Mouse (Mus musculus) NIH3T3 (cell line): ENCODE results near the gene Lhx8.

Experiments used
- DNase-seq: peaks from one replicate; pipeline ENCODE4 v3.0.0-alpha.2; 2012; ENCODE audit warnings: low read depth

Gene Lhx8

DNA sequence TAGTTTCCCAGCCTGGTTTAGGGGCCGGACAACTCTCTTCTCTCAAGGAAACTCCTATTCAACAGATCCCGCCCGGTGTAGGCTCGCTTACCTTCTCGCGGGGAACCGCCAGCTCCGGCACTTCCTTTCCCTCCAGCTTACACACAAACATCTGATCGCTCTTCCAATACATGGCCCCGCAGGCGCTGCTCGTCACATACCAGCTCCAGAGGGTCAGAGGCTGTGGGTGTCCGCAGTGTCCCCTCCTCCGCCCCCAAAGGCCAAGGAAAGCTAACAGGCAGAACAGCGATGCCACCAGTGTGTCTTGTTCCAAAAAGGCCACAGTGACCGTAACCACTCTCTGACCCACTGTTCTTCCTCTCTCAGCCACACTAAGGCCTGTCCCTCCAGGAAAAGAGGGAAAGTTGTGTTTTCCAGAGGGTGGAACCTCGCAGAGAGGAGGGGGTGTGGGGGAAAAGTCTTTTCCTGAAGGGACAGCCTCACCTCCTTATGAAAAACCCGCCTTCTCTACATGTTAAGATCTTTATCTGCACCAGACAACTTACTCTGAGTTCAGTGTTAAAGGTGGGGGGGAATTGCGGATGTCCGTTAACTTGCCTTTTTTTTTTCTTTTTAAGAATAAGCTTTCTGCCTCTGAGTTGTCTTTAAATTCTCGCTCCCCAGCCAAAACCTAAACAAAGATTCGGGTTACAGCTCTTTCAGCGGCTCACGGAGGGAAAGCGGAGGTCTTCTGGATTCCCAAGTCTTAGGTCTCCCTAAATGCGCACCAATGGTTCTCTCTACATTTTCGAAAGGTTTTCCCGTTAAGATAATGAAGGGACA lies at the start of gene Lhx8:
Lhx8 (minus strand) TSS at position 479 of the 822 bp plus-strand sequence.
- peak; percentile 55 for DNase-seq

DNA sequence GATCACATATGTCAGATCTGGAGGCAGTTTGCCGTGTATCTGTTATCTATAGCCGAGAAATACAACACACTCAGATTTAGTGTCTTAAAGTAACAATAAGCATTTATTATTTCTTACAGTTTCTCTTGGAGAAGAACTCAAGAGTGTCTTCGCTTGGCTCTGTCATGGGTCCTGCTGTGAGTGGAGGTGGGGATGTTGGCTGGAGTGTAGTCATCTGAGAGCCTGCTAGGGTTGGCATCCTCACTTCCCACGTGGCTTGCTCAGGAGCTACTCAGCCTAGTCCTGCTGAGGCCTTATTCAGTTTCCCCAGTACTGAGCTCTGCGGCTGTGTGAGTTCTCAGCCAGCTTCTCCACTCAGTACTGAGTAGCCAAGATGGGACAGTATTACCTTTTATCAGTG lies 43.1 kb upstream of the Lhx8 start:
- DNase-seq = peak; percentile 27

DNA sequence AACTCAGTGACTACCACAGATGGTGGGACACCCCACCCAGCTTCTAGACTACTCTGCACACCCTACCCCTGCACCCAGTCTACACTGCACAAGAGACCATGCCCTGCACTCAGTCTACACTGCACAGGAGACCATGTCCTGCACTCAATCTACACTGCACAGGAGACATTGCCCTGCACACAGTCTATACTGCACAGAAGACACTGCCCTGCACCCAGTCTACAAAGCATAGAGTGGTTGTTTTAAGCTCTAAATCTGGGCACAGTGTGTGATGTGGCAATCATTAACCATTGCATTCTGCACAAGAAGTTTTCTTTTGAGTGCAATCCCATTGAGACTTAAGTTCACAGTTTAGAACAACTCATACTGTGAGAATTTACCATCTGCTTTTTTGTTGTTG lies 42.2 kb upstream of the Lhx8 start:
- DNase-seq = peak; percentile 40

DNA sequence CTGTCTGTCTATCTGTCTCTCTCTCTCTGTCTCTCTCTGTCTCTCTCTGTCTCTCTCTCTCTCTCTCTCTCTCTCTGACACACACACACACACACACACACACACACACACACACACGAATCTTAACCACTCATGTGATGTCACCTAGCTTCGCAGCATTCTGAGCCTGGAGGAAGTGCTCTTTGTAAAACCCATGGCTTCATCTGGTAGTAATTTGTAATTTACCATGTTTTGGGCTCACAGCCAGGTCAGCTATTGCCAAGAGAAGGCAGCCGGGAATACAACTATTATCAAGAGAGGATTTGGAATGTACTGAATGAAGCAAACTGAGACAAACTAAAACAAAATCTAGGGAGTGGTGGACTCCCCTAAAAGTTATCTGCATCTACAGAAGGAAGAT lies 36.9 kb upstream of the Lhx8 start:
- DNase-seq = peak; percentile 95

DNA sequence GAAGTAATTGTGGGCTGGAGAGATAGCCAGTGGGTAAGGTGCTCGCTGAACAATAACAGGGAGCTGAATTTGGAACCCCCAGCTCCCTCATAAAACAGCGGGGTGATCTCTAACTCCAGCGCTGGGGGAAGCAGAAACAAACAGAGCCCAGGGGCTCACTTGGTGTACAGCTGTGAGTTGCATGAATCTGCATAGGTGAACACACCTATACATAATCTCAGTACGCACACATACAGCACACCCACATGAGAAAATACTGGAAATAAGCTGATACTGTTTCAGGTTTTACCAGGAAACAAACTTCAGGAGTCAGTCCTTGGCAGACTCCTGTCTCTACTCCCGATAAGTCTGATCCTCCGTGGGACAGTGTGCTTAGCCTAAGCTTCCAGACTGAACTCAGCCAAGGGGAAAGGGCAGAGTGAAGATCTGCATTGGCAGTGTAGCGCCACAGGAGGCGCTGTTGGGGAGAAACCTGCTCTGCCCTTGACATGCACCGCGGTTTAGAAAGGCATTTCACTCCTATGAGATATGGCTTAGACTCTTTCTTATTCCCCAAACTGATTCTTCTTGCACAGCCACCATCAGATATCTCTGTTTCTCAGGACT lies 34.2 kb upstream of the Lhx8 start:
- DNase-seq = peak; percentile 36

DNA sequence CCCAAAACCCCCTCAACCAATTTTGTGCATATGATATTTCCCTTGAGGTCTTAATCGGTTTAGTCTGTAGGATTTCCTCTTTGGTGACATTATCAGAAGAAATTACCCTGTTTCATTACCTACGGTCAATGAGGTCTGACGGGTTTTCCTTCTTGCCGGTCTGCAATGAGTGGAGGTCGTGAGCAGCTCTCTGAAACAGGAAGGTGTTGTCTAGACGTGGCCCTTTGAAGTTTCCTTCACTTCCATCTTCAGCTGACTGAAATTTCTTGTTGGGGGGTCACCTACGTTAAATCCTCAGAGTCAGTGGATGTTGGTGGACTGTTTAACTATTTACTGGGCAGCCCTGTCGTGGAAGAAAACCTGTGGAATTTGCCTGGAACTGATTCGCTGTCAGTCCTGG lies 33.0 kb upstream of the Lhx8 start:
- DNase-seq = no peak

DNA sequence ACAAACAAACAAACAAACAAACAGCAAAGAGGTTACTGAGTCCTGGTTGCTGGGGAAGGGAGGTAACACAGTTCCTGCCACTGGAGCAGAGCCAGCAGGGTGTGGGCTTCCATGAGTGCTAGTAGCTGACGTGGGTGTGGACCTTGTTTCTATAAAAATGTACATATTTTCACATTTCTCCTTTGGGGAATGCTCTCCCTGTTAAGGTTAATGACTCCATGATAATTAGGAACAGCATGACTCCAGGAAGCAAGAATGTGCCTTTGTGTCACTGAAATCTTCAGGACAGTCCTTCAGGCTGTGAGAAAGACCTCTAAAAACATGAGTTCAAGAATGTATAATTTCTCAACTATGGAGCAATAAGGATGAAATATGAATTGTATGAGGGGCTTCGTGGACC lies 28.8 kb upstream of the Lhx8 start:
- DNase-seq = no peak

DNA sequence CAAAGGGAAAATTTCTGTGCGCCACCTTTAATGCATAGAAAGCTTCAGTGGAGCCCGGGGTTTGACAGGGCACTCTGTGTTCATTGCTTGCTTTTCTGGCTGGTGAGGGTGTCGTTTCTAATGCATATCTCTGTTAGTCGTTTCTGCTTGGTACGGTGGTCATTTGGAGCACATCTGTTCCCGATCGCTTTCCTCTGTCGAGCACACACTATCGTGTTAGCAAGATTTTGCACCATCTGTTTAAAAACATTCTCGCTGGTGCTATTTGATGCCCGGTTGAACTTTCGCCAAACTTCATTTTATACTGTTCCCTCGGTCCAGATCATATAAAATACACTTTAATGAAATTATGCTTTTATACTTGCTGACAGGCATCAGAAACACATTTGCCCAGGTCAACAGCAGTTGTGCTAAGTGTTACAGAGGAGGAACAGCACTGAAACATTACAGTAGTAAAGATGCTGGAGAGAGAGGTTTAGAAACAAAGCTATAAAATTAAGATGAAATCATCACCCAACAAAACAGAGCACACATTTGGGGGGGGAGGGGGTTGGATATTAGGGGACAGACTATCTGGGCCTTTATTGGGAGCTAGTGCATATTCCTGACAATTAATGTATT lies 9.9 kb upstream of the Lhx8 start:
- no peak for DNase-seq

DNA sequence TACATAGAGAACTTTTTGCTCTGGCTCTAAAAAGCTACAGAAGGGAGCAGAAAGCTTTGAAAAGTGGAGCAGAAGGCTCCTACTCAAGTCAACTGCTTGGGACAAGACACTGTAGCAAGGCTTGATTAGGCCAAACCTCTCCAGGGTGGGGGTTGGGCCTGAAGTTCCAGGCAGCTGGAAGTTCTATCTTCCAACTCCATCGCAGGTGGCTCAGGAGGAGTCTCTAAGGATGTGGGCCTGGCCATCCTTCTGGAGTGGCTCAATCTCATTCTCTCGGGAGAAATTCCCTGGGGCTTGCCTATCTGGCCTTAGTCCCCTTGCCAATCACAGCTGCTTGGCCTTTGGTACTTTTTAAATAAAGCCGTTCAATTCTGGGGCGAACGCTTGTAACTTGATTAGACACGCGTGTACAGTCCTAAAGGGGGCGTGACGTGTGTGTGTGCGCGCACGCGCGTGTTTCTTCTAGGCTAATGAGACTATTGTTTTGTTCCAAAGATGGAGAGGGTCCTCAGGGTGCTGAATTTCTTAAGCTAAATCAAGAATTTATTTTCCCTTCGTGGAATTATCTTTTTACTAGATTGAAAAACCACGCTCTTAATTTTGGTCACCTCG lies 9.3 kb upstream of the Lhx8 start:
- no peak for DNase-seq

DNA sequence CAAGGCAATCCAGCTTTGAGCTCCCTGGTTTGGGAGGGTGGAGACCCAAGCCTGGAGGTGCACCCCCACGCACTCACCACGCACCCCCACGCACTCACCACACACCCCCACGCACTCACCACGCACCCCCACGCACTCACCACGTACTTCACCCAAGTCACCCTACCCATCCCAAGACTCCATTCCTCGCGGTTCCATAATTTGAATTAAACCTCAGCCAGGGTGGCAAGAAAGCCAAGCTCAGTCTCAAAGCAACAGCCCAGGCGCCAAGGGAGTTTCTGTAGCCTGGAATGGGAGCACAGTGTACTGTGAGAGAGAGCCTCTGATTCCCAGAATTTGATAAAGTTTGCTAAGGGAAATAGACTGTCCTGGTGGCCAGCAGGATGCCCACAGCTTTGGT lies 4.3 kb upstream of the Lhx8 start:
- DNase-seq = no peak

DNA sequence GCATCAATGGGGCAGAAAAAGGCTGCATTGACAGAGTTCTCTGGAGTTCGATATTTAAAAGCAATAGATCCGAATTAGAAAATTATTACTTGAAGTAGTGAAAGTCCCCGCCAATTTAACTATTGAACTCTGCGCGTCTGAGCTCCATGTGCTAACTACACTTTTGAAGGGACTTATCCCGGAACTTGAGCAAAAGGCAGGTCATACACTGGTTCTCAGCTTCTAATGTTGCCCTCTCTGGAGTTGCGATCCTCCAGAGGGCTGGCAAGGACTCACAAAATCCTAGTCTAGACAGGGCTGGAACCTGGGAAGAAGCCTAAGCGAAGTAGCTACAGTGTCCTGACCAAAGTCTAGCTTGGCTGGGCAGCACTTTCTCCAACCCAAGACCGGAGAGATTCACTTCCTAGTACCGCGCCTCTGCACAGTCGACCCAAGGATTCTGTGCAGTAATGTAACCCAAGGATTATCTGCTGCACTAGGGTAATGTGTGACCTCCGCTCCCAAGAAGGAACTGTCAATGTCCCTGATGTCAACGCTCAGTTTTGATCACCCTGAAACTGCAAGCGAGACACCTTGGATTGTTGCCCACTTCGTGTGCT lies 3.0 kb upstream of the Lhx8 start:
- no peak for DNase-seq

DNA sequence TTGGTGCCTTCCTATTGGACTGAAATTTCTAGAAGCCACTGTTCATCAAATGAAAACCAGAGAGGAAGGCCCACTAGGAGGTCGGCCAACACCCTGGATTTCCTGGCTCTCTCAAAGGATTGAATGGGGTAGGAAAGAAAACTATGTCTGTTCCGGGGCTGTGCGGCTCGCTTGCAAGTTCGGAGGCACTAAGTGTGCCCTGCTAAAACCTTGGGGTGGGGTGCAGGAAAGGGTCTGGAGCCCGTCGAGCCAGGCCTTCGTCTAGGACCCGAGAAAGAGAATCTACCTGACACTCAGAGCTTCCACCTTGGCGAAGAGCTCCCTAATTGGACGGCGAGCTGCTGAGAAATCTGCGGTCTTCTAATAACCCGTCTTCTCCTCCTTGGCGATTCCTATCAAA lies 2.5 kb upstream of the Lhx8 start:
- DNase-seq = no peak

DNA sequence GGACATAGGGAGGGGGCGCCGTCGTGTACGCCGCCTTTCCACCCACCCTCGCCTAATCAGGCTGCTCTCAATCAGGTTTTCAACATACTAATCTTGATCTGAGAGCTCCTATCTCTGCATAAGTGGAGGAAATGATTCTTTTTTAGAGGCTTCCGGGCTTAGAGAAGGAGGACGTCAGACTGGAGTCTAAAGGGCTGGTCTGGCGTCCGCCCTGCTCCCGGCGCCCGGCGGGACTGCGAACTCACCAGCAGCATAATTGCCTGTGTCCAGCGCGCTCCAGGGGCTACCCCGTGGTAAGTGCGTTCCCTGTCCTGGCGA lies 1.7 kb upstream of the Lhx8 start:
- peak; percentile 21 for DNase-seq

DNA sequence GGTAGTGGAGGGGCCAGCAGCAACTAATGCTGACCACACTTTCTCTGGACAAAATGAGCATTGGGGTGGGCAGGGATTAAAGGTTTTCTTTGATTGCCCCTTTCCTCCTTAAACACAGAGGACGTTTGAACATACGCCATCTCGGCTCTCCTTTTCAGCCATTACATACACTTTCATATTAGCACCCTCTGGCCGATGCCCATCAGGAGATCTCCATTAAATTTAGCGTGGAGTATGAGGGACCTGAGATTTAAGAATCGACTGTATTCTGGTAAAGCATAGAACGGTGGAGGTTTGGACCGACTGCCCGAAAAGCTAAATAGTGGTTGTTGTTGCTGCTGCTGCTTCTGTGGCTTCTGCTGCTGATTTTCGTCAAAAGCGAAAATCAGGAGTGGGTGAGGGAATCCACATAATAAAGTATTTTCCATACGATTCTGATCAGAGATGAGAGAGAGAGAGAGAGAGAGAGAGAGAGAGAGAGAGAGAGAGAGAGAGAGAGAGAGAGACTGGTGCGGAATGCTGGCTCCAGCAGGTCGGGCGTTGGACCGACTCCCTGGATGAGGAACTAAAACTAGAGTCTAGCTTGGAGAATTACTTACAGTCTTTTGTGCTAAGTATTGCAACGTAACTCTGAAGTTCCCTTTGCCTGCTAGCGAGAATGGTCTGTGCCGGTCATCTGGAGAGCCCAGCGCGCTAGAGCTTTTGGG lies 1.2 kb upstream of the Lhx8 start:
- peak; percentile 40 for DNase-seq

DNA sequence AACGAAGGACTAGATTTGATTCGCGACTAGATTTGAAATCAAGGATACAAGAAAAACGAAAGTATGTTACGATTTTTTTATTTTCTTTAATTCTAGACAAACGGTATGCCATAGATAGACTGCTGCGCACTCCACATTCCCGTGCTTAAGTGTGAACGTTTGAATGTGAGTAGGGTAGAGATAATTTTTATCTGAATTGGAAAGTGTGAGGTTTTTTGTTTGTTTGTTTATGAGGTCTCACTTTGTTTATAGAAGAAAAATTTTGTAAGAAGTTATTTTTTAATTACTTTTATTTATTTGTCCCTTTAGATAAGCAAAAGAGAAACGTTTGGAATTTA lies 513 bp upstream of the Lhx8 start:
- DNase-seq = no peak

DNA sequence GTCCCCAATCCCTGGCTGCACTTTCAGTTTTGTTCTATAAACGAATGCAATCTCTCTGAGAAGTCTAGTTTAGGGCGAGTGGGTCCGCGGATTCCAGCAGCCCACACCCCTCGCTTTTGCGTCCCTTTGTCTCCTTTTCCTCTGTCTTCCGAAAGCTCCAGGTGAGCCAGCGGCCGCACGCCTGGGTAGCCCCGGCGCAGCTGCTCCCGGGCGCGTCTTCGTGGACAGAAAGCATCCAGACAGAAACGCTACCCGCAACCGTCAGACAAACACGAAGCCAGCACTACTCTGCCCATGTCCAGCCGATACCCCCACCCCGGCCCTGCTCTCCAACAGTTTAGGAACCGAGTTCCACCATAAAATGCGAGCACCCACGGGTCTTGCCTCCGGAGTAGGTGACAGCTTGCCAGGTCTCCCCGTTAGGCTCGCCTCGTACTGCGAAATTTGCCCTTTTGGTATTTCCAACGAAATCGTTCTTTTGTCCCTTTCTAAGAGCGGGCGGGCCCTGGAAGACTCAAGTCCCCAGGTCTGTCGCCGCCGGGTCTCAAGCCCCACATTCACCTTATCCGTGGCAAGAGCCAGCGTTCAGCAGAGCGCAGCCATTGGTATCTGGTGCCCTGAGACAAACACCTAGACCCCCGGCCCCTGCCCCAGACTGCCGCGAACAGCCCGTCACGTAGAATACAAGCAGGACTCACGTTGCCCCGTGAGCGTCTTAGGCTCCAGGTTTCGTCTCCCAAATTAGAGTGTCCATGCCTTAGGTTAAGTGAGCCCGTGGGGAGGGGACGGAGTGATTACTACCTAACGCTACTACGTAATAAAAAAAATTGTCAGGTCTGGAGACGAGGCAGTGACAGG lies 907 bp downstream of the Lhx8 start:
- DNase-seq = no peak

DNA sequence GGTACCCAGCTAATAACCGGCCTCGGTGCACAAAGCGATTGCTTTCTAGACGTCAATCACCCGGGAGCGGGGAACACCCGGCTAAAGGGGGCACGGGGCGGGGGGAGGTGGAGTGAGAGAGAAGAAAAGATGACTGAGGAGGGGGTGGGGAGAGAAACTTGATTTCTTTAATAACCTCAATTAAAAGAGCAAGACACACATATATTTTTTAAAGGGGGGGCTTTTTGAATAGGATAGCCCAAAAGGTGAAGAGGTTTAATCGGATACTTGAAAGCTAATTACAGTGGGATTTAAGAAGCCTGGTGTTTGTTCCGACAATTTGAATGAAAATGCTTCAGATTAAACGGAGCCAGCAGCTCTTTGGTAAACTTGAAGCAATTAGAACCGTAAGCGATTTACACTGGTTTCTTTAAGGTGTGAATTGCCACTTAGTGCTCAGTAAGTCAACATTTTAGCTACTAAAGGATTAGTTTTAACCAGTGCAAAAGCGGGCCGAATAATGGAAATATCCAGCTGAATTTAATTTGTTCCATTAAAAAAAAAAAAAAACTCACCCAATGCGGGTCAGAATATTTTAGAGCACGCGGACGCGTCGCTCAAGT lies 1.6 kb downstream of the Lhx8 start:
- DNase-seq = no peak

DNA sequence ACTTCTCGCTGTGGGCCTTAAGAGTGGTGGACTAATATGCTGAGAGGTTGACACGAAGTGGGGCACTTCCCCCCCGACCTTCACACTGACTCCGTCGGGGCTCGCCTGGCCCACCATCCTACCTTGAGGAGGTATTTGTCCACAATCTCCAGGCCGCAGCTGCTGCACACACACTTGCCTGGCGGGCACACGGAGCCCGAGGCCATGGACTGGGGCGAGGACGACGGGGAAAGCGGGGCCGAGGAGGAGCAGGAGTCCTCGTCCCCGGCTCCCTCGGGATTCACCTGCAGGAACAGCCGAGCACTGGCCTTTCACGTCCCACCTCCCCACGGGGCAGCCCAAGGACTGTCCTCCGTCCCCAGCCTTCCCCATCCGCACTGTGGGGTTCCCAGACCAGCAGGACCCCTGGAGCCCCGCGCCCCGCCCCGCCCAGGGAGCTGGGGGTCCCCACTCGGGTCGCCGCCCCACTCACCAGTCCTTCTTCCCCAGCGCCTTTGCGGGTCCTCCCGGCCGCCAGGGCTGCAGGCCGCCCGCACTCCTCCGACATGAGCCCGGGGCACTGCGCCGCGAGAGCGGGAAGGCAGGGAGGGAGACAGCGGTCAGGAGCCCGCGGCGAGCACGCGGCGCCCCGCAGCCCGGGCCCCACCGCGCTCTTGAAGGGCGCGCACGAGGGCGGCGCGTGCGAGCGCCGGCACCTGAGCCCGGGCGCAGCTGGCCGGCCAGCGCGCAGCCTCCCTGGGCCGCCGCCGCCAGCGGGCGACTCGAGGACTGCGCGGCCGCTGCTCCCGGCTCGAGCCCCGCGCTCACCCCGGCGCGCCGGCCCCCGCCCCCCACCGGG lies 2.4 kb downstream of the Lhx8 start:
- no peak for DNase-seq

DNA sequence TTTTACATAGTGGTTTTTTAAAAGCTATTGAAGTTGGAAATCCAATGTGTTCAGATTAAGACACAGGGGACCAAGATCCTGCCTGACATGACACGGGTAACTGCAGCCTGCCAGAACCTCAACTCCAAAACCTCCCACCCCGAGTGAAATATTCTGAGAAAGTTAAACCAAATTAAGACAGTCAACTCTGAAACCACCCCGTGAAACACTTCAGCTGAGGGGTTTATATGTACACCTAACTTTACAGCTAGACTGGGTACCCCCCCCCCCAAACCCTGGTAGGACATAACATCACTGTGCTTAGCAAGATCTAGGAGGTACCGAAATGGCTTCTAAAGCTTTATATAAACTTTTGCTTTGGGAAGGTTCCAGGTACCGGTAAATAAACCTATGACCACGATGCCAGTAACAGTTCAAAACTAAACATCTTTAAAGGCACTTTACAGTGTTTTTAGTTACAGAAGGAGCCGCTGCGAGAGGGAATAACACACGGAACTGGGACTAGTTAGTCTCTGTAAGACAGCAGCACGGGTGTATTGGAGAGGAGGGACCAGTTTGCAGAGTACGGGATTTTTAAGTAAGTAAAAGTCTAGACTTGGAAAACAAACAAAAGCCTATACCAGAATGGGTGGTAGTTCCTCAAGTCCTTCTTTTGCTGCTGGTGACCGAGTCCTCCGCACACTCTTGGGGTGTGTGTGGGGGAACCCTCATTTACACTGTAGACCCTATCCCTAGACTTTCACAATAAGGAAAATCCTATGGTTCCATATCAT lies 3.2 kb downstream of the Lhx8 start:
- DNase-seq = no peak
